Mouse (Mus musculus): ENCODE data around the gene Dio2. TPM values are rescaled to one million over a fixed set of nuclear protein-coding genes. Genes with fewer than 3 reads are reported as not detected.

Gene Dio2
- 0.86 and 1.1 TPM in 2 replicates for polyA plus RNA-seq (2016; fragmentation: Nextera tagmentation; extraction: Ambion mirVana)

- no peaks in the 10 kb centered on the region for H3K27me3 ChIP-seq (replicated peaks)
- ATAC-seq (ENCODE audit: insufficient number of reproducible peaks, low FRiP score) = no peak
- peak within 1 kb of the TSS; percentile 45 for H3K4me3 ChIP-seq
- no peaks in the 10 kb centered on the region for H3K9me3 ChIP-seq (replicated peaks)
- H3K4me2 ChIP-seq = peak within 1 kb of the TSS; percentile 64
- H3K9ac ChIP-seq = peak within 1 kb of the TSS; percentile 60
- 17% methylated on average over 10 of the region's 10 CpGs for WGBS
- H3K4me1 ChIP-seq (replicated peaks) = 0 out of 2 replicates have a peak, but pooled peaks cover 4% of the 10 kb centered on the region
- H3K36me3 ChIP-seq = no peaks in the 10 kb centered on the region
- H3K27ac ChIP-seq (ENCODE audit: poor library complexity, severe bottlenecking) = no peak within 1 kb of the TSS
Measured at GRCm38 (mm10) chr12:90738388-90739223, at the start of gene Dio2. Dio2 (minus strand) TSS chr12:90738438.

- H3K4me3 ChIP-seq = no peak overlapping the region
- no peak for ATAC-seq (ENCODE audit: insufficient number of reproducible peaks, low FRiP score)
- no peak overlapping the region for H3K4me2 ChIP-seq
- H3K4me1 ChIP-seq (replicated peaks) = no peaks in the 10 kb centered on the region
- H3K9ac ChIP-seq = no peak overlapping the region
- H3K27ac ChIP-seq (ENCODE audit: poor library complexity, severe bottlenecking) = no peak overlapping the region
- H3K9me3 ChIP-seq (replicated peaks) = no peaks in the 10 kb centered on the region
- no peaks in the 10 kb centered on the region for H3K36me3 ChIP-seq
- H3K27me3 ChIP-seq (replicated peaks) = no peaks in the 10 kb centered on the region
- WGBS = 77% methylated on average over 4 of the region's 4 CpGs
Measured at GRCm38 (mm10) chr12:90781438-90781837, 43.2 kb upstream of the Dio2 start.

GRCm38 (mm10) chr12:90744752-90745151 lies 6.5 kb upstream of the Dio2 start:
- H3K4me1 ChIP-seq (replicated peaks) = no peaks in the 10 kb centered on the region
- H3K4me2 ChIP-seq = no peak overlapping the region
- H3K9me3 ChIP-seq (replicated peaks) = no peaks in the 10 kb centered on the region
- H3K9ac ChIP-seq = no peak overlapping the region
- no peaks in the 10 kb centered on the region for H3K27me3 ChIP-seq (replicated peaks)
- ATAC-seq (ENCODE audit: insufficient number of reproducible peaks, low FRiP score) = no peak
- H3K4me3 ChIP-seq = no peak overlapping the region
- H3K27ac ChIP-seq (ENCODE audit: poor library complexity, severe bottlenecking) = no peak overlapping the region
- no peaks in the 10 kb centered on the region for H3K36me3 ChIP-seq

- no peak for ATAC-seq (ENCODE audit: insufficient number of reproducible peaks, low FRiP score)
Measured at GRCm38 (mm10) chr12:90743633-90744032, 5.4 kb upstream of the Dio2 start.

GRCm38 (mm10) chr12:90740468-90740867 lies 2.2 kb upstream of the Dio2 start:
- Histone ChIP-seq H3K36me3 (no peaks in the 10 kb centered on the region), H3K9ac (no peak overlapping the region), H3K27me3 (replicated peaks) (no peaks in the 10 kb centered on the region), H3K4me3 (no peak overlapping the region), H3K9me3 (replicated peaks) (no peaks in the 10 kb centered on the region), H3K4me2 (no peak overlapping the region), H3K27ac (ENCODE audit: poor library complexity, severe bottlenecking) (no peak overlapping the region), H3K4me1 (replicated peaks) (0 out of 2 replicates have a peak, but pooled peaks cover 4% of the 10 kb centered on the region)
- WGBS = 23% methylated on average over 2 of the region's 2 CpGs
- ATAC-seq (ENCODE audit: insufficient number of reproducible peaks, low FRiP score) = no peak

More at GRCm38 (mm10) chr12:90743633-90744032, 5.4 kb upstream of the Dio2 start:
- H3K27ac ChIP-seq (ENCODE audit: poor library complexity, severe bottlenecking) = no peak overlapping the region
- H3K9ac ChIP-seq = no peak overlapping the region
- no peak overlapping the region for H3K4me3 ChIP-seq
- H3K36me3 ChIP-seq = no peaks in the 10 kb centered on the region
- H3K9me3 ChIP-seq (replicated peaks) = no peaks in the 10 kb centered on the region
- H3K27me3 ChIP-seq (replicated peaks) = no peaks in the 10 kb centered on the region
- H3K4me1 ChIP-seq (replicated peaks) = no peaks in the 10 kb centered on the region
- H3K4me2 ChIP-seq = no peak overlapping the region
- WGBS = 29% methylated on average over 3 of the region's 3 CpGs

GRCm38 (mm10) chr12:90737932-90738331 lies 306 bp downstream of the Dio2 start:
- 66% methylated on average over 13 of the region's 13 CpGs for WGBS
- Histone ChIP-seq H3K9me3 (replicated peaks) (no peaks in the 10 kb centered on the region), H3K36me3 (no peaks in the 10 kb centered on the region), H3K4me3 (peak overlapping the region; percentile 45), H3K27me3 (replicated peaks) (no peaks in the 10 kb centered on the region), H3K27ac (ENCODE audit: poor library complexity, severe bottlenecking) (no peak overlapping the region), H3K9ac (peak overlapping the region; percentile 60), H3K4me2 (peak overlapping the region; percentile 64), H3K4me1 (replicated peaks) (0 out of 2 replicates have a peak, but pooled peaks cover 4% of the 10 kb centered on the region)
- ATAC-seq (ENCODE audit: insufficient number of reproducible peaks, low FRiP score) = no peak

- 71% methylated on average over 6 of the region's 6 CpGs for WGBS
- no peak overlapping the region for H3K9ac ChIP-seq
- H3K27ac ChIP-seq (ENCODE audit: poor library complexity, severe bottlenecking) = no peak overlapping the region
- no peaks in the 10 kb centered on the region for H3K27me3 ChIP-seq (replicated peaks)
- no peaks in the 10 kb centered on the region for H3K36me3 ChIP-seq
- no peak overlapping the region for H3K4me2 ChIP-seq
- H3K4me1 ChIP-seq (replicated peaks) = 0 out of 2 replicates have a peak, but pooled peaks cover 4% of the 10 kb centered on the region
- H3K4me3 ChIP-seq = no peak overlapping the region
- no peaks in the 10 kb centered on the region for H3K9me3 ChIP-seq (replicated peaks)
- ATAC-seq (ENCODE audit: insufficient number of reproducible peaks, low FRiP score) = no peak
Measured at GRCm38 (mm10) chr12:90735447-90735846, 2.8 kb downstream of the Dio2 start.

- Histone ChIP-seq H3K4me2 (no peak overlapping the region), H3K4me1 (replicated peaks) (0 out of 2 replicates have a peak, but pooled peaks cover 4% of the 10 kb centered on the region), H3K9me3 (replicated peaks) (no peaks in the 10 kb centered on the region), H3K4me3 (no peak overlapping the region), H3K27ac (ENCODE audit: poor library complexity, severe bottlenecking) (no peak overlapping the region), H3K9ac (no peak overlapping the region), H3K36me3 (no peaks in the 10 kb centered on the region), H3K27me3 (replicated peaks) (no peaks in the 10 kb centered on the region)
- 73% methylated on average over 5 of the region's 5 CpGs for WGBS
- no peak for ATAC-seq (ENCODE audit: insufficient number of reproducible peaks, low FRiP score)
Measured at GRCm38 (mm10) chr12:90734503-90734902, 3.7 kb downstream of the Dio2 start.

- Histone ChIP-seq H3K9me3 (replicated peaks) (no peaks in the 10 kb centered on the region), H3K4me3 (no peak overlapping the region), H3K4me2 (no peak overlapping the region), H3K27me3 (replicated peaks) (no peaks in the 10 kb centered on the region), H3K4me1 (replicated peaks) (0 out of 2 replicates have a peak, but pooled peaks cover 4% of the 10 kb centered on the region), H3K9ac (no peak overlapping the region), H3K36me3 (no peaks in the 10 kb centered on the region), H3K27ac (ENCODE audit: poor library complexity, severe bottlenecking) (no peak overlapping the region)
- no peak for ATAC-seq (ENCODE audit: insufficient number of reproducible peaks, low FRiP score)
- WGBS = 85% methylated on average over 6 of the region's 6 CpGs
Measured at GRCm38 (mm10) chr12:90733721-90734120, 4.5 kb downstream of the Dio2 start.

GRCm38 (mm10) chr12:90729648-90730047 lies 8.6 kb downstream of the Dio2 start:
- Histone ChIP-seq H3K4me3 (no peak overlapping the region), H3K4me1 (replicated peaks) (no peaks in the 10 kb centered on the region), H3K27ac (ENCODE audit: poor library complexity, severe bottlenecking) (no peak overlapping the region), H3K9me3 (replicated peaks) (no peaks in the 10 kb centered on the region), H3K27me3 (replicated peaks) (no peaks in the 10 kb centered on the region), H3K9ac (no peak overlapping the region), H3K36me3 (no peaks in the 10 kb centered on the region), H3K4me2 (no peak overlapping the region)
- ATAC-seq (ENCODE audit: insufficient number of reproducible peaks, low FRiP score) = no peak
- 41% methylated on average over 10 of the region's 10 CpGs for WGBS

GRCm38 (mm10) chr12:90725107-90725506 lies 13.1 kb downstream of the Dio2 start:
- Histone ChIP-seq H3K27ac (ENCODE audit: poor library complexity, severe bottlenecking) (no peak overlapping the region), H3K9me3 (replicated peaks) (no peaks in the 10 kb centered on the region), H3K9ac (no peak overlapping the region), H3K36me3 (no peaks in the 10 kb centered on the region), H3K4me3 (no peak overlapping the region), H3K27me3 (replicated peaks) (no peaks in the 10 kb centered on the region), H3K4me1 (replicated peaks) (no peaks in the 10 kb centered on the region), H3K4me2 (no peak overlapping the region)
- WGBS = 76% methylated on average over 8 of the region's 8 CpGs
- ATAC-seq (ENCODE audit: insufficient number of reproducible peaks, low FRiP score) = no peak
